Mouse (Mus musculus) regulatory T cell (primary cell): ENCODE measurements around the gene Inhbc.

ENCODE experiments used
- in situ Hi-C: fragments of 300-600 bp; cut with MboI, MseI; formaldehyde crosslinking; loops from one replicate; pipeline ENCODE4 v1.15.1; 2025; ENCODE audit warnings: high pct_unique_total_duplicates

Inhbc gene

DNA sequence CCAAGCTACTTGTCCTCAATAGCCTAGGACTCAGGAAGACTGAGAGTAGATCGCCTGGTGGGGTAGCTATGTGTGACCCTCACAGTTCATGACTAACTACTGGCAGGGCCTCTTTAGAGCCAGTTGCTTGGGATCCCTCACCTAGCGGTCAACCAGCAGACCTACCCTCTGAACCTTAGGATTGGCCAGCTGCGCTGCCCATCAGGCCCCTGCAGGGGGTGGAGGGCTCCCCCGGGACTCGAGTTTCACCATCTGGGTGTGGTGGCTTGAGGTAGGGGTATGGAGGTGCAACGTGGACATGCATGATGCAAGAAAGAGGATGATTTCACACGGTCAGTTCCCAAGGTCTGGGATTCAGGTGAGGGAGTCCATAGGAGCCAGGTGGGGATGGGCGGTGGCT lies 18.5 kb downstream of the Inhbc start:
- in situ Hi-C loops: no loop called here

DNA sequence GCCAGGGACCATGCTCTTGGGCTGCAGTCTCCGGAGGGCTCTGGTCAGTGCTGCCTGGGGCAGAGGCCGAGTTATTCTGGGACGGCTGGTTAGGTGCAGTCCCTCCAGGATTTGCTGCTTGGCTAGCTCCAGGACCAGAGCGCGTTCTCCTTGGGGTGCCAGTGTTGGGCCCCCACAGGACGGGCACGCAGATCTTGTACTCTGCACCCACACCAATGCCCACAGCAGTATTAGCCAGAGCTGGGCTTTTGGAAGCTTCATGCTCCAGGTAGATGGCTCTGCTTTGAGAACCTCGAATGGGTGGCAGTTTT lies 19.0 kb downstream of the Inhbc start:
- in situ Hi-C loops: no loop called here

DNA sequence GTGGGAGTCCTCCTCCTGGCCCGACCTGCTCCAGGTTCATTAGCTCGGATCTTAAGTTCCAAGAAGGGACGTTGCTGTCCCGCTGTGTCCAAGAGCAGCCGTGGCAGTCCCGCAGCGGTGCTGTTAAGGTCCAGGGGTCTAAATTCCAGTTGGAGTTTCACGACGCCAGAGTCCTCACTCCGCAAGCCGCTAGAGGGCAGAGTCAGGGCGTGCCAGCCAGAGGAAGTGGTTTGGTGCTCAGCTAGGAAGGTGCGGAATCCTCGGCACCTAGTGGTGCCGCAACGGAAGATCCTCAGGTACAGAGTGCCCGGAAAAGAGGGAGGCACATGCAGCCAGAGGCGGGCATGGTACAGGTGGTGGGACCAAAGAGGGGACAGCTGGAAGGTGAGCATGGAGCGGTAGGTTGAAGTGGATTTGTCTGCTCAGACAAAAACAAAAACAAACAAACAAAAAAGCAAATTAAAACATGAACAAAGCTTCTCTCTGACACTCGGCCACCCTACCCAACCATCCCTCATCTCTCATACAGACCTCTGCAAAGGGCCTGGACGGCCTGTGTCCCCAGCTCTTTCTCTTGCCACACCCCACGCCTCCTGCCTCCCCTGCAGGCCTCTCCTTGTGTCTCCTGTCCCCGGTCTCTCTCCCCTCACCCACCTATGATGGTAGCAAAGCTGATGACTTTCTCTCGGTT lies 19.5 kb downstream of the Inhbc start:
- in situ Hi-C loops: no loop called here

DNA sequence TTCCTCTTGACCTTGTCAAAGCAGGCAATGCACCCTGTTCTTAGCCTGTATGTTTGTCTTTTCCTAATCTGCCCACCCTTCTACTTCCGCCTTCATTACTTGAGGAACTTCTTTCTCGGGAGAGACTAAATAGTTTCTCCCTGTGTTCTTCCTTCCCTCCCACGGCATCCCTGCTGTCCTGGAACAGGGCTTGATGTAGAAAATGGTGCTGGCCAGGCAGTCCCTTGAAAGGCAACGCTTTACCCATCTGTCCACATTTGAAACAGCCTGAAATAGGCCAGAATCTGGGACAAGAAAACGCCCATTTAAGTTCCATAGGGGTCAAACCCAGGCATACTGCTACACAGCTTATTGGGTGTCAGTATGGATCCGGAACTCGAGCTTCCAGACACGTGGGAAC lies 20.4 kb downstream of the Inhbc start:
- in situ Hi-C loops: no loop called here

DNA sequence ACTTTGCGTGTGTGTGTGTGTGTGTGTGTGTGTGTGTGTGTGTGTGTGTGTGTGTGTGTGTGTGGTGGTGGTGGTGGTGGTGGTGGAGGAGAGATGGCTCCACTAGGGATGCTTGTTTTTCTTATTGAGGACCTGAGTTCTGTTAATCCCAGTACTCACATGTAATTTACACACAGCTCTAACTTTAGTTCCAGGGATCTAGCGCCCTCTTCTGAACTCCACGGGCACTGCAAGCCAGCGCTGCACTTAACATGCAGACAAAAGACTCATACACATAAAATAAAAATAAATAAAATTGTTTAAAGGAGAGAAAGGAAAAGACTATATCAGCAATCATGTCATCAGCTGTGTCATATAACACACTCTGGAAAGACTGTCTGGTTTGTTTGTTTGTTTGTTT lies 21.3 kb downstream of the Inhbc start:
- in situ Hi-C loops: no loop called here

DNA sequence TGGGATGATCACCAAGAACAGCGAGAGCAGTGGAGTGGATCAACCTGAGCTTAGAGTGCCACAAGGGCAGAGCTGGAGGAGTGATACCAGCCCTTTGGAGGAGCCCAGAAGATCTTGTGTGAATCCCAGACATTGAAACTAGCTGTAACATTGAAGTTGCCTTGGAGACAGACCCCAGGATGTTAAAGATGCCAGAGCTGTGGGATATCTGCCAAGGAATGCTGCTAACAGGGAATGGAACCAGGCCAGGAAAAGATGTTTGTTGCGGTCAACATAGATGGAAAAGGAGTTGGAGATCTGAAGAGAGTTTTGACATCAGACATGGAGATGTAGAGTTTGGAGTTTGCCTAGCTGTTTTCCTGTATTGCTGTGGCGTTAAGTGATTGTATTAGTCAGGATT lies 24.1 kb downstream of the Inhbc start:
- in situ Hi-C loops: no loop called here

DNA sequence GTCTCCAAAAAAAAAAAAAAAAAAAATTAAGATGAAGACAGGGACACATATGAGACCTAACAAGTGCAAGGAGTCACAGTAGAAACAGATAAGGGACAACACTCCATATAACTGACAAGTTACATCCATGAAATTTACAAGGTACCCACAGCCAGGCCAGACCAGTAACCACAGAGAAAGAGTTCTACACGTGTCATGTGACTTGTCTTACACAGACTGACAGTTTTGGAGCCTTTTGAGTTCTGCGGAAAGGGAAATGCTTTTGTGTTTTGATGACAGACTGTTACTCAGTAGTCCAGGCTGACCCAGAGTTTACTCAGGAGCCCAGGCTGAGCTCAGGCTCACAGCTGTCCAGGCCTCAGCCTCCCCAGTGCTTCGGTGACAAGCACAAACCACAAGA lies 27.2 kb downstream of the Inhbc start:
- in situ Hi-C loops: no loop called here

DNA sequence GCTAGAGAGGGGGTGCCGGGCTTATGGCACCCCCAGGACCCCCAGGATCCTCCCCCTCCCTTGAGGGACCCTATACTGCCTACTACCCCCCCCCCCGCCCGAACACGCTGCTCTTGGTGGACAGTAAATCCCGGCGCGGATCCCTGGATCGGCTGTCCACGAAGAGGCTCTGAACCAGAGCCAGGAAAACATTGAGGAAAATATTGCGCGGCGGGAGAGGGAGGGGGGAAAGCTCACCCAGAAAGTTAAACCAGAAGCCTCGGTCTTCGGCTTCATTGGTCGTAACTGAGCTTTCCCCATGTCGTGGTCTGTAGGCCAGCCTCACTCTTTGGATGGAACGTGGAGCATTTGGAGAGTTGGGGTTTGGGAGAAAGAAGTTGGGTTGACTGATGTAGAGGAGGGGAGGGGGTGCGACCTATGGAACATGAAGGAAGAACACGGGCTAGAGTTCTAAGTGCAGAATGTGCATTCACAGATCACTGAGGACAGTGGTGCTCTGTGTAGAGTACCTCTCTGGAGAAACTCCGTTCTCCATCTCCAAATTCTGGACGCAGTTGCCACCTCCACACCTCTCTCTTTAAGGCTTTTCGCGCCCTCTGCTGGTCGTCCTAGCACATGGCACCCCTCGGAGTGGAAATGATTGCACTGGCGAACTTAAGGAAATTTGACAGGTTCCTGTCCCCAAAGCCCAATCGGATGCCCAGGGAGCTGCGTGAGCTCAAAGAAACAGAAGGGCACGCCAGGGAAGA lies 28.2 kb downstream of the Inhbc start, which contains the start of gene Gli1:
Gene Gli1, minus strand, starts transcription at position 84 of the 749 bp plus-strand sequence.
- in situ Hi-C loops: no loop called here

DNA sequence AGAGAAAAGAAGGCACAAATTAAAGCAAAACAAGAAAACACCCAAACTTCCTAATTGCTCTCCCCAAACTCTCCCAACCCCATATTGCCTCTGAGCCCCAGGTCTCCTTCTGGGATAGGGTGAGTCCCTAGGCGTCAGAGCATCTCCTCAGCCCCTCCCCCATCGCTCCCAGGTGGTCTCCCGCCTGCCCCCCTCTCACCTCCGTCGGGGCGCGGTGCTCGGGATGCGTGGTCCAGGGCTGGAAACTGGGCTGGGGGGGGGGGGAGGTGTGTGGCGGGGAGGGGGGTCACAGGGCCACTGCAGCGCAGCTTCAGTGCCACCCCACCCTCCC lies 28.9 kb downstream of the Inhbc start:
- in situ Hi-C loops: no loop called here

DNA sequence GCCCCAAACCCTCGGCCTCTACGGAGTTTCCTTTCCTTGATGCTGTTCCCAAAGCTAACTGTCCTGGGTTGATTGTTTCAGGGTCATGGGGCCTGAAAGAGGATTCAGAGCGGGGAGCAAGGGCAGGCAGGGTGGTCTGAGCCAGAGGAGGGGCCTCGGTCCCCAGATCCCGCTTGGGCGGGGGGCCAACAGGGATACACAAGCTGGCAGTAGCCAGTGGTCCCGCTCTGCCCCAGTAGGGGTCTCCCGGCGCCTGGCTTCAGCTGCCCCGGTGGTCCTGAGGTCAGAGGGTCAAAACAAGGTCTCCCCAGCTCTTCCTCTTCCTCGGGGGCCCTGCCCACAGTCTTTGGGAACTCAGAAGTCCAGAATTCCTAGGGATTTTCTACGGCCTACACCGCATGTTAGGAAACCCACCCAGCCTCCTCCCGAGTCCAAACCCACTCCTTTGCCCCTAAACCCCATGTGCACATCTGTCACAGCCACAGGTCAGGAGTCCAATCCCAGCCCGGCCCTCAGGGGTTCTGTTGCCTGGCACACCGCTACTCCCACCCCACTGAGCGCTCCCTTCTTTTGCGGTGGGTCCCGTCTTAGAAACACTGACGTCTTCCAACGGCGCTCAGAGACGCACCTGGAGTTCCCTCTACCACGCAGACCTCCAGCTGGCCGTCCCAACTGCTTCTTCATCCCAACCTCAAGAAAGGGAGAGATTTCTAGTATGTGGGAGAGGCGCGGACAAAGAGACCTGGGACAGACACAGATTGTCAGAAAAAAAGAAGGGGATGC lies 29.5 kb downstream of the Inhbc start:
- in situ Hi-C loops: no loop called here

DNA sequence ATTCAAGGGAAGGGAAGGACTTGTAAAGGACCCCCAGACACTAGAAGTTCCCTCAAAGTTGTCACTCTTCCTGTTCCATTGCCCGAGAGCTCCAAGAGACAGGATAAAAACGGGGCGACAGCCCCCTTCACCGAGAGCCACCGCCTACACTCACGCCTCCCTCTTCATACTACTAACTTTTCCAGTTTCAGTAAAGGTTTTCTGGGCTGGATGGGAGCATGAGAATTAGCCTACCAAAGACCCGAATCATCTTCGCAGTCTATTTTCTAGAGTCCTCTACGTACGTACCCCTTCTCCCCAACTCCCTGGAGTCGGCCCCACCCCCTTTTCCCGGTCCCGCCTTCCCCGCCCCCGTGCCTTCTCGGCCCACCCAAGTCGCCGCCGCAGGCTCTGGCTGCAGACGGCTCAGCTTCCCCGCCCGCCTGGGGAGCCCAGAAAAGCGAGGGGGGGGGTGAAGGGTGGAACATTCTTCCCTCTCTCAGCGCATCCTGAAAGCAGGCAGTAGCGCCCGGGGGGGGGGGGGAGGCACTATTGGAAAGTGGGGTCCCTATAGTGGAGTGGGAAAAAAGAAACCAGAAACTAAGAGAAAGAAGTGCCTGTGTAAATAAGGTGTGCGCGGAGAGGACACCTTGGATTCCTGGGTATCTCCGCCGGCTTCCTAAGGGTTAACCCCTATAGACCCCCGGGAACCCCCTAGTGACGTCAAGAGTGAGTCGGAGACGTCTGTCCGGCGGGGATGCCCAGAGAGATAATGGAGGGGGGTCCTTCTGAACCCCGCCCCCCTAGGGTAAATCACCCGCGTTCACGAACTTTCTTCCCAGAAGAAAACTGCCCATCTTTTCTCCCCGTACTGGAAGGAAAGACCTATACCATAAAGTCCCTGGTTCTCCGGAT lies 30.3 kb downstream of the Inhbc start:
- in situ Hi-C loops: no loop called here

DNA sequence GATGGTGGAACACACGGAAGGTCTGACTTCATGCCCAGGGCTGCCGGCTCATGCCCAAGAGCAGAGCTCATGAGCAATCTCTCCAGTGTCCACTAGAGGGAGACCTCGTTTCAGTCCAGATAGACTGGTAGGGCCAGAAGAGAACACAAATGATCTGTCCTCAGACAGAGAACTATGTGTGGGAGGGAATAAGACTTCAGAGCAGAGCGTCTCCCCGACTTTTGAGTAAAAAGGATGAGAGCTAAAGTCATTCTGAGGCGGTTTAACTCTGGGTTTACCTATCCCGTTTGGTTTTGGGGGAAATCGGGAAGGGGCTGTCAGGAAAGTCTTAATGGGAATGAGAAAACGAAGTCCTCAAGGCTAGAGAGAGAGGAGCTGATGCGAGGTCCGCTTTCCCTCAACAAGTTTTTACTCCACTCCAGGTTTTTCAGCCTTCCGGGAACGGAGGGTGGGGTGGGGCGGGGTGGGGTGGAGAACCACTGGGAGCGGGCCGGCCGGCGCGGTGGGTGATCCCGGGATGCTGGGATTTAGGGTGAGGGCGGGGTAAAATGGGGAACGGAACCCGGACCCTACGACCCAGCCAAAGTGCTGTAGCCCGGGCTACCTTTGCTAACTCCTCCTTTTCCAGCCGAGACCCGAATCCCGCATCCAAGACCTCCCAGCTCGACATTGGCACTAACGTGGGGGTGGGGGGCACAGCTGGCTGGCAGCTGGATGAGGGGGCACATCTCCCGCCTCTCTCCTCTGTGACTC lies 31.1 kb downstream of the Inhbc start:
- in situ Hi-C loops: no loop called here

DNA sequence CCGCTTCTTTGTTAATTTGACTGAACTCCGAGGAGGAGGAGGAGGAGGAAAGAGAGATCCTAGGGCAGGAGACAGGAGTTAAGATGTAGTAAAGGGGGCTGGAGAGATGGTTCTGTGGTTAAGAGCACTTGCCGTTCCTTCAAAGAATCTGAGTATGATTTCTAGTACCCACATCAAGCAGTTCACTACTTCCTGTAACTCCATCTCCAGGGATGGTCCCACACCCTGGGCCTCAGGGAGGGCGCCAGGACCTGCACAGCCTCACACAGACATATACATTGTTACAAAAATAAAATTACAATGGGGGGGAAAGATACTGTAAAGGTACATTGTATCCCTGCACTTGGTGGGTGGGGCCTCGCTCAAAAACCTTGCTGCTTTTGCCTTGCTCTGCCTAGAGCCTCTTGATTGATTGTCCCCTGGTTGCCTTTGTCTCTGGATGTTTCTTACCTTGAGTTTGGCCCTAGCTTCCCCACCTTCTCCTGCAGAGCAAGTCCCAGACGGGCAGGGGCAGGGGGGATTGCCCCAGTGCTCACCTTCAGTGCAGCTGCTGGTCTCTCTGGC lies 32.6 kb downstream of the Inhbc start:
- in situ Hi-C loops: no loop called here

DNA sequence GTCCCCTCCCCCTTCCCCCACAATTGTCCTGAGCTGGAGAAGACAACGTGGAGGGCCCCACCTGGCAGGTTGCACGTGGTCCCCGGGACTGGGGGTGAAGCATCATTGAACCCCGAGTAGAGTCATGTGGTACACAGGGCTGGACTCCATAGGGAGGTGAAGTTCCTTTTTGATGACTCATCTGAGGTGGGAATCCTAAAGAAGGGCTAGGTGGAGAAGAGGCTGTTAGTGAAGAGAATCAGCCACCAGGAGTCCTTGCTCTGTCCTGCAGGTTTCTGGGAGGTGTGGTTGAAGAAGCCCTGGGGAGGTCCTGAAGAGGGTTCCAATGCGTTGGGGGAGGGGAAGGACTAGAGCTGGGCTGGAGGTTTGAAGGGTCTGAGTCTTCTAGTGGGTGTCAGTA lies 33.3 kb downstream of the Inhbc start:
- in situ Hi-C loops: no loop called here

DNA sequence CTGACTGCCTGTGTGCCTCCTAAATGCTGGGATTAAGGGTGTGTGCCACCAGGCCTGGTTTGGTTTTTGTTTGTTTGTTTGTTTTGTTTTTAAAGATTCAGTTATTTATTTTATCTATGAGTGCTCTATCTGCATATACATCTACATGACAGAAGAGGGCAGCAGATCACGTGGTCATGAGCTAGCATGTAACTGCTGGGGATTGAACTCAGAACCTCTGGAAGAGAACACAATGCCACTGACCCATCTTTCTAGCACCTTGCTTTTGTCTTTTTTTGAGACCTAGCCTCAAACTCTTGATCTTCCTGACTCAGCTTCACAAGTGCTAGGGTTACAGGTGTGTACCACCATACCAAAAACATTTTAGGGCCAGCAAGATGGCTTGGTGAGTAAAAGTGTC lies 35.0 kb downstream of the Inhbc start:
- in situ Hi-C loops: no loop called here

DNA sequence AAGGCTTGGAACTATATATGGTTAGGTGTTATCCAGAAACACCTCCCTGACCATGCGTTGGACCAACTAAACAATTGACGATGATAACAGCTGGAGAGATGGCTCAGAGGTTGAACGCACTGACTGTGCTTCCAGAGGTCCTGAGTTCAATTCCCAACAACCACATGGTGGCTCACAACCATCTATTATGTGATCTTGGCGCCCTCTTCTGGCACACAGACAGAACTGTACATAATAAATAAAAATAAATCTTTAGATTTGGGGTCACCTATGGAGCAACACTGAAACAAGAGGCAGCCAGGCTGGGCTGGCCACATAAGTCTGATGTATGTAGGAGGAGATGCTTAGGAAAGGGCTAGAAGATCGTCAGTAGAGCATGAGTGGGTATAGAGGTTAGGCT lies 37.1 kb downstream of the Inhbc start:
- in situ Hi-C loops: no loop called here

DNA sequence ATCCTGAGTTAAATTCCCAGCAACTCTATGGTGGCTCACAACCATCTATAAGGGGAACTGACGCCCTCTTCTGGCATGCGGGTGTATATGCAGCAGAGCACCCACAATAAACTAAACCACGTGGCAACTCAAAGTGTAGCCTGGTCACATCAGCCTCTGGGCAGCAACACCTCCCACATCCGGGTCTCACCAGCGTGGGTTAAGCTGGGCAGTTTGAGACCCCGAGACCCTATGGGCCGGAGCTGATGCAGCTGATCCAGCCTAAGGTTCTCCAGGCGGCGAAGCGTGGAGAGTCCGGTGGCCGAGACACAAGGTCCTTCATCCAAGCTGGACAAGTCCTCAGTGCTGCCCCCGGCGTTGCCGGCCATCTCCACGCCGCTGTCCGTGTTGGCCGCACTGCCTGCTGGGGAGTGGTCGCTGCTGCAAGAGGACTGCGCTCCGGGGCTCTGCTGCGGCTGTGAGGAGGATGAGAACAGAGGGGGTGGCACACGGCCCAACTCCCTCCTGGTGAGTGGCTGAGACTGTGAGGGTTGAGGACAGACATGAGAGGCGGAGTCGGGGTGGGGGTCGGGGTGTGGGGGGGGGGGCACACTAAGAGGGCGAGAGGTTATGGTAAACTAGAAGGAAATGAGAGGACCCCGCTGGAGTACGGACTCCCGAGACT lies 37.9 kb downstream of the Inhbc start:
- in situ Hi-C loops: no loop called here

DNA sequence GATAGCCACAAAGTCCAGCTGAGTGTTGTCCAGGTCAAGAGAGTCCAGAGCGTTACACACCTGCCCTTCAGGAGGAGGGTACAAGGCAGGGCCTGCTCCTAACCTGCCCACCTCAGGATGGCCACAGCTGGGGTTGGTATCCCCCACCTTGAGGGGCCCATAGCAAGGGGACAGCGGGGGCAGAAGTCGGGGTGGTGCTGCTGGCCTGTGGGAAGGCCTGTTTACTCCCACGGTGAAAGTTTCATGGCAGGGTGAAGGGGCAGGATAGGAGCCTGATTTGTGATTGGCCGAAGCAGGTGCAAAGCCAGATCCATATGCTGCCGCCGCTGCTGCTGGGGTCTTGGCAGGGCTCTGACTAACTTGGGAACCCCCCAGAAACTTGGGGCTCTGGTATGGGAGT lies 40.0 kb downstream of the Inhbc start:
- in situ Hi-C loops: no loop called here

DNA sequence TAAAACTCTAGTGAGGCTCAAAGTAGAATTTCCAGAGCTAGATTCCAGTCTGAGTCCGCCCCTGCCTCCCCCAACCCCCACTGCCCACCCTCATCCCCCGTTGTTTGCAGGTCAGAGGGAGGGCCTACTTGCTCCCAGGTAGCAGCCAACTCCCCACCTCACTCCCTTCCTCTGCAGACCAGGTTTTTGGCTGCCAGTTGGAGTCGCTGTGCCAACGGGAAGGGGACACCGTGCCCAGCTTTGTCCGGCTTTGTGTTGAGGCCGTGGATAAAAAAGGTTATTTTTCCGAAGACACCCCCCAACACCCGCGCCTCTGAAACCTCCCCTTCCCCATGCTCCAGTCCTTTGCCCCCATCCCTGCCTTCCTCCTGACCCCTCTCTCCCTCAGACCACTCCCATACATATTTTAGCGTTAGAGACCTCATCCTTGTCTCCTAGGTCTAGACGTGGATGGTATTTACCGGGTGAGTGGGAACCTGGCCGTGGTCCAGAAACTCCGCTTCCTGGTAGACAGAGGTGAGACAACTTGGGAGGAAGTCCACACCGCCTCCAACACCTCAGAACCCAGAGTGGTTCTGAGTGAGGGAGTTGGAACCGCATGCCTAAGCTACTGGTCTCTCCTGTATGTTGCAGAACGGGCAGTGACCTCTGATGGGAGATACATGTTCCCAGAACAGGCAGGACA lies 42.6 kb downstream of the Inhbc start:
- in situ Hi-C loops: no loop called here

DNA sequence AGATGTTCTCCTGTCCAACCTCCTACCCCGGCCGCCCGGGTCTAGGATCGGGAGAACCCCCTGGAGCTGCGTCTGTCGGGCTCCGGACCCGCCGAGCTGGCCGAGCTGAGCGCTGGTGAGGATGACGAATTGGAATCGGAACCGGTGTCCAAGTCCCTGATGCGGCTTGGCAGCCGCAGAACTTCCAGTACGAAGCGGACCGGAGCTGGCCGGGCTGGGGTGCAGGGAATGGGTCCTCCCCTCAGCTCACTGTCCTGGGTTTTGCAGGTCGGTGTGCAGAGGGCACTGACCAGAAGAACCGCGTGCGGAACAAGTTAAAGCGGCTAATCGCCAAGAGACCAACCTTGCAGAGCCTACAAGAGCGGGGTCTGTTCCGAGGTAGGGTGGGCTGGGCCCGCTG lies 43.4 kb downstream of the Inhbc start:
- in situ Hi-C loops: no loop called here
